Mouse (Mus musculus): ENCODE data around the gene Slc7a5.

GRCm38 (mm10) chr8:121889810-121890785 is 17.4 kb downstream of the Slc7a5 start:
- no peak for TF ChIP-seq CTCF (conservative IDR thresholded peaks at IDR 0.05; ENCODE audit: low read length)
- TF ChIP-seq NANOG (IDR thresholded peaks at IDR 0.05; ENCODE audit: borderline replicate concordance, low read length) = no peak

Measured in E14TG2a.4 (cell line).